Comparison of ENCODE assay signal across 24 mouse cellular contexts in genomic region chr10:81154313-81154712, GRCm38 (mm10). TPM values are rescaled to one million over a fixed set of nuclear protein-coding genes. Genes with fewer than 3 reads are reported as not detected.
DNase-seq lines count a peak whose midpoint lies in the region; ATAC-seq and TF ChIP-seq lines count a peak whose summit lies in the region.
"Had no signal": no experiment of that assay in that cellular context is flagged by ENCODE, and none has a peak within 500 bp of the region (broad histone marks: within the 10 kb centered on the region; RNA-seq: fewer than 3 reads in every experiment).

No protein-coding gene starts in this region.

- H3K4me2 ChIP-seq in forebrain, embryonic 12.5 days = no peak overlapping the region
- H3K4me2 ChIP-seq in limb, embryonic 15.5 days = no peak overlapping the region
- H3K4me2 ChIP-seq: forebrain, embryonic 13.5 days; midbrain, embryonic 13.5 days had no signal

- no peak for ATAC-seq in forebrain, embryonic 12.5 days (ENCODE audit: low FRiP score)
- no peak for ATAC-seq in limb, embryonic 15.5 days (ENCODE audit: insufficient number of reproducible peaks, low FRiP score, low TSS enrichment, low read depth)
- ATAC-seq: CD4-positive, CD25-positive, alpha-beta regulatory T cell, adult 4 months; forebrain, embryonic 13.5 days; midbrain, embryonic 13.5 days had no signal

- no peak for DNase-seq in forebrain, embryonic 10.5 days (ENCODE audit: extremely low spot score, low spot score)
- no peak for DNase-seq in left cerebral cortex, adult 2 months (ENCODE audit: extremely low spot score in 1 of 2, low spot score in 2 of 2)
- DNase-seq in left cerebral cortex, adult 8-10 months (ENCODE audit: low spot score in 2 of 2) = no peak
- peak; percentile 31 for DNase-seq in R1 (ENCODE audit: low read depth, low spot score)
- DNase-seq in kidney, adult 2 months = no peak
- no peak for DNase-seq in MN1 (ENCODE audit: low spot score)
- DNase-seq: adrenal gland, postnatal 14 days; cerebellum, adult 18-20 months; lung, adult 18-20 months; lung, postnatal 36 days; right cerebral cortex, adult 18-20 months; thymus, postnatal 25 days had no signal

- no peak for TF ChIP-seq CTCF in left cerebral cortex, adult 2 months (IDR thresholded peaks at IDR 0.05)
- no peak for TF ChIP-seq CTCF in kidney, adult 2 months (conservative IDR thresholded peaks at IDR 0.05; ENCODE audit: insufficient read depth, insufficient read length, low read depth, low read length)

- intact Hi-C loops in left cerebral cortex, adult 2 months (cut with DNase I) = no loop called here

- peaks cover 89% of the 10 kb centered on the region for H3K36me3 ChIP-seq in forebrain, embryonic 10.5 days (replicated peaks)
- peaks cover 85% of the 10 kb centered on the region for H3K36me3 ChIP-seq in forebrain, embryonic 12.5 days (replicated peaks)
- H3K36me3 ChIP-seq in limb, embryonic 15.5 days = peaks cover 85% of the 10 kb centered on the region
- H3K36me3 ChIP-seq in kidney, adult 2 months (ENCODE audit: control insufficient read depth, insufficient read depth, low read length) = peaks cover 8% of the 10 kb centered on the region

- H3K27me3 ChIP-seq in forebrain, embryonic 10.5 days (ENCODE audit: poor library complexity, severe bottlenecking) = no peaks in the 10 kb centered on the region
- no peaks in the 10 kb centered on the region for H3K27me3 ChIP-seq in forebrain, embryonic 12.5 days
- no peaks in the 10 kb centered on the region for H3K27me3 ChIP-seq in limb, embryonic 15.5 days
- no peaks in the 10 kb centered on the region for H3K27me3 ChIP-seq in kidney, adult 2 months (replicated peaks; ENCODE audit: control insufficient read depth, insufficient read depth, low read length)
- H3K27me3 ChIP-seq: forebrain, embryonic 13.5 days; midbrain, embryonic 13.5 days had no signal

- H3K9me3 ChIP-seq in forebrain, embryonic 10.5 days = no peaks in the 10 kb centered on the region
- H3K9me3 ChIP-seq in forebrain, embryonic 12.5 days = no peaks in the 10 kb centered on the region
- no peaks in the 10 kb centered on the region for H3K9me3 ChIP-seq in limb, embryonic 15.5 days
- H3K9me3 ChIP-seq: forebrain, embryonic 13.5 days; midbrain, embryonic 13.5 days had no signal

- H3K27ac ChIP-seq in forebrain, embryonic 10.5 days = 0 out of 2 replicates have a peak overlapping the region, but pooled peaks have one; percentile 5
- no peak overlapping the region for H3K27ac ChIP-seq in forebrain, embryonic 12.5 days
- peak overlapping the region; percentile 47; the same call in 1 of the 2 replicates for H3K27ac ChIP-seq in left cerebral cortex, adult 2 months
- peak overlapping the region; percentile 24; the same call in 1 of the 2 replicates for H3K27ac ChIP-seq in limb, embryonic 15.5 days
- no peak overlapping the region for H3K27ac ChIP-seq in kidney, adult 2 months (ENCODE audit: insufficient read depth, low read depth, low read length)
- H3K27ac ChIP-seq: forebrain, embryonic 13.5 days; midbrain, embryonic 13.5 days had no signal

- H3K9ac ChIP-seq in forebrain, embryonic 12.5 days = no peak overlapping the region
- no peak overlapping the region for H3K9ac ChIP-seq in limb, embryonic 15.5 days
- H3K9ac ChIP-seq: forebrain, embryonic 13.5 days; midbrain, embryonic 13.5 days had no signal

- H3K4me3 ChIP-seq in forebrain, embryonic 10.5 days = no peak overlapping the region
- no peak overlapping the region for H3K4me3 ChIP-seq in forebrain, embryonic 12.5 days (replicated peaks)
- no peak overlapping the region for H3K4me3 ChIP-seq in left cerebral cortex, adult 2 months
- H3K4me3 ChIP-seq in limb, embryonic 15.5 days = no peak overlapping the region
- no peak overlapping the region for H3K4me3 ChIP-seq in kidney, adult 2 months (ENCODE audit: insufficient read depth, low read depth, low read length)
- H3K4me3 ChIP-seq: forebrain, embryonic 13.5 days; midbrain, embryonic 13.5 days had no signal

- H3K4me1 ChIP-seq in forebrain, embryonic 10.5 days = peaks cover 8% of the 10 kb centered on the region
- no peaks in the 10 kb centered on the region for H3K4me1 ChIP-seq in forebrain, embryonic 12.5 days
- peaks cover 12% of the 10 kb centered on the region for H3K4me1 ChIP-seq in limb, embryonic 15.5 days
- H3K4me1 ChIP-seq in kidney, adult 2 months (ENCODE audit: control insufficient read depth, insufficient read depth, low read length) = no peaks in the 10 kb centered on the region
- H3K4me1 ChIP-seq: forebrain, embryonic 13.5 days; midbrain, embryonic 13.5 days had no signal

- TF ChIP-seq POLR2A in kidney, adult 2 months (IDR thresholded peaks at IDR 0.05; ENCODE audit: low read depth, low read length) = no peak

- WGBS in forebrain, embryonic 10.5 days = 91% methylated on average over 12 of the region's 12 CpGs
- 93% methylated on average over 12 of the region's 12 CpGs for WGBS in forebrain, embryonic 12.5 days
- WGBS in limb, embryonic 15.5 days = 89% methylated on average over 12 of the region's 12 CpGs
- WGBS in kidney, adult 2 months = 90% methylated on average over 12 of the region's 12 CpGs

RNA-seq across cellular contexts. Expression of gene Pias4, which starts 13.4 kb away (rescaled TPM):
- 56.2 and 58.7 TPM in 2 replicates for polyA plus RNA-seq in forebrain, embryonic 10.5 days (2016; fragmentation: Nextera tagmentation; extraction: Ambion mirVana)
- 51.6 and 52.9 TPM in 2 replicates for polyA plus RNA-seq in forebrain, embryonic 12.5 days (2016; fragmentation: Nextera tagmentation; extraction: Ambion mirVana)
- total RNA-seq in left cerebral cortex, adult 2 months (2021) = 10 to 100 TPM; 26.7 to 32.0 TPM
- 10 to 100 TPM; 22.0 to 30.4 (median 27.9) TPM for total RNA-seq in left cerebral cortex, adult 8-10 months (2022)
- polyA plus RNA-seq in limb, embryonic 15.5 days (2015; fragmentation: Nextera tagmentation; extraction: Ambion mirVana) = 48.0 and 50.6 TPM in 2 replicates
- 34.6 and 36.8 TPM in 2 replicates for polyA plus RNA-seq in kidney, adult 2 months (2012; rRNA removed)

RNA-seq across cellular contexts. Expression of gene Zbtb7a, which starts 19.3 kb away (rescaled TPM):
- polyA plus RNA-seq in forebrain, embryonic 10.5 days (2016; fragmentation: Nextera tagmentation; extraction: Ambion mirVana) = 6.8 and 7.5 TPM in 2 replicates
- 12.4 and 13.5 TPM in 2 replicates for polyA plus RNA-seq in forebrain, embryonic 12.5 days (2016; fragmentation: Nextera tagmentation; extraction: Ambion mirVana)
- 100 to 1,000 TPM; 130 to 132 TPM for total RNA-seq in left cerebral cortex, adult 2 months (2021)
- 100 to 1,000 TPM; 106 to 115 (median 112) TPM for total RNA-seq in left cerebral cortex, adult 8-10 months (2022)
- polyA plus RNA-seq in limb, embryonic 15.5 days (2015; fragmentation: Nextera tagmentation; extraction: Ambion mirVana) = 58.6 and 61.4 TPM in 2 replicates
- polyA plus RNA-seq in kidney, adult 2 months (2012; rRNA removed) = 36.0 and 37.1 TPM in 2 replicates

RNA-seq across cellular contexts. Expression of gene Eef2, which starts 22.1 kb away (rescaled TPM):
- polyA plus RNA-seq in forebrain, embryonic 10.5 days (2016; fragmentation: Nextera tagmentation; extraction: Ambion mirVana) = 596 and 599 TPM in 2 replicates
- 518 and 540 TPM in 2 replicates for polyA plus RNA-seq in forebrain, embryonic 12.5 days (2016; fragmentation: Nextera tagmentation; extraction: Ambion mirVana)
- 100 to 1,000 TPM; 884 to 901 TPM for total RNA-seq in left cerebral cortex, adult 2 months (2021)
- 100 to 1,000 TPM; 928 to 998 (median 954) TPM for total RNA-seq in left cerebral cortex, adult 8-10 months (2022)
- polyA plus RNA-seq in limb, embryonic 15.5 days (2015; fragmentation: Nextera tagmentation; extraction: Ambion mirVana) = 564 and 615 TPM in 2 replicates
- 1,330 and 1,454 TPM in 2 replicates for polyA plus RNA-seq in kidney, adult 2 months (2012; rRNA removed)

RNA-seq across cellular contexts. Expression of gene Dapk3, which starts 28.5 kb away (rescaled TPM):
- 41.6 and 44.9 TPM in 2 replicates for polyA plus RNA-seq in forebrain, embryonic 10.5 days (2016; fragmentation: Nextera tagmentation; extraction: Ambion mirVana)
- polyA plus RNA-seq in forebrain, embryonic 12.5 days (2016; fragmentation: Nextera tagmentation; extraction: Ambion mirVana) = 62.8 and 67.4 TPM in 2 replicates
- total RNA-seq in left cerebral cortex, adult 2 months (2021) = 10 to 100 TPM; 74.6 to 89.4 TPM
- total RNA-seq in left cerebral cortex, adult 8-10 months (2022) = 10 to 100 TPM; 65.1 to 70.9 (median 68.9) TPM
- 45.7 and 53.5 TPM in 2 replicates for polyA plus RNA-seq in limb, embryonic 15.5 days (2015; fragmentation: Nextera tagmentation; extraction: Ambion mirVana)
- 52.9 and 54.0 TPM in 2 replicates for polyA plus RNA-seq in kidney, adult 2 months (2012; rRNA removed)

RNA-seq across cellular contexts. Expression of gene 4930442H23Rik, which starts 29.3 kb away (rescaled TPM):
- polyA plus RNA-seq in forebrain, embryonic 10.5 days (2016; fragmentation: Nextera tagmentation; extraction: Ambion mirVana) = not detected in 2 replicates
- polyA plus RNA-seq in forebrain, embryonic 12.5 days (2016; fragmentation: Nextera tagmentation; extraction: Ambion mirVana) = not detected in 2 replicates
- not detected for total RNA-seq in left cerebral cortex, adult 2 months (2021)
- not detected for total RNA-seq in left cerebral cortex, adult 8-10 months (2022)
- polyA plus RNA-seq in limb, embryonic 15.5 days (2015; fragmentation: Nextera tagmentation; extraction: Ambion mirVana) = not detected in 2 replicates
- not detected in 2 replicates for polyA plus RNA-seq in kidney, adult 2 months (2012; rRNA removed)
- total RNA-seq: adrenal gland, postnatal 14 days; hematopoietic stem cell, adult 5-6 weeks; layer of hippocampus, adult 18-20 months had no signal
- polyA plus RNA-seq: CD4-positive, CD25-positive, alpha-beta regulatory T cell, adult 4 months; forebrain, embryonic 13.5 days; gonadal fat pad, adult 2 months; heart, embryonic 14.5 days; kidney, embryonic 16.5 days; limb, embryonic 14.5 days; stomach, embryonic 14.5 days had no signal

Comparison
In these comparisons a context has a peak if more than half of its experiments do, and no peak if none do; other contexts are left out.
1. H3K27ac ChIP-seq: peak in forebrain, embryonic 10.5 days (single experiment), left cerebral cortex, adult 2 months (single experiment) and limb, embryonic 15.5 days (single experiment); none in forebrain, embryonic 12.5 days (single experiment) and kidney, adult 2 months (single experiment).